ENCODE assay signal across 11 mouse cellular contexts in the genomic region with DNA sequence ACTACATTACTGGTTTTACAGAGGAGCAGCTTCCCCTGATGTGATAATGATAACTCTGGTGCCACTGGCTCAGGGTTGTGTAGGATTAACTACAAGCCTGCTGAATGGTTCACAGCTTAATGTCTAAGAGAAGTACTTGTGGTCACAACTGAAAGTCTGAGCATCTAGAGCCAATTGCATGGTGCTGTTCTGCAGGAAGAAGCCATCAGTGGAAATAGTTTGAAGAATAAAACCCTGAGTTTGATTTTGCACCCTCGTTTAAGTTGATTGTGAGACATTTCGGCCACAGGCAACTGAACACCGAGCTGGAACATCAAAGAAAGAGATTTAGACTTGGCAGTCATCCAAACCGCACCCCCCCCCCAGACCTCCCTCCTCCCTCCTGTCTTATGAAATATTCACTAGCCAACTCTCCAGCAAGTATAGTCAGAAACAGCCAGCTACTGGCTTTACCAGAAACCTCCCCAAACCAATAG. TPM values are rescaled to one million over a fixed set of nuclear protein-coding genes. Genes with fewer than 3 reads are reported as not detected.
DNase-seq lines count a peak whose midpoint lies in the region; ATAC-seq and TF ChIP-seq lines count a peak whose summit lies in the region.
"Had no signal": no experiment of that assay in that cellular context is flagged by ENCODE, and none has a peak within 500 bp of the region (broad histone marks: within the 10 kb centered on the region; RNA-seq: fewer than 3 reads in every experiment).

No protein-coding gene starts in this region.

- 0 out of 2 replicates have a peak, but pooled peaks cover 2% of the 10 kb centered on the region for H3K4me1 ChIP-seq in forebrain, embryonic 11.5 days (replicated peaks; ENCODE audit: control insufficient read depth, insufficient read depth, low read length)
- peaks cover 21% of the 10 kb centered on the region for H3K4me1 ChIP-seq in forebrain, embryonic 10.5 days
- H3K4me1 ChIP-seq in thymus, adult 2 months (replicated peaks; ENCODE audit: control insufficient read depth, insufficient read depth, low read length): peaks cover 29% of the 10 kb centered on the region
- no peaks in the 10 kb centered on the region for H3K4me1 ChIP-seq in hindbrain, postnatal 0 days (ENCODE audit: insufficient read depth, low read length)

- H3K27ac ChIP-seq in forebrain, embryonic 11.5 days (ENCODE audit: low read depth, low read length): no peak overlapping the region
- no peak overlapping the region for H3K27ac ChIP-seq in forebrain, embryonic 10.5 days
- H3K27ac ChIP-seq in thymus, adult 2 months (ENCODE audit: control insufficient read depth, insufficient read depth, low read length): peak overlapping the region; percentile 36
- H3K27ac ChIP-seq in hindbrain, postnatal 0 days: no peak overlapping the region

- no peak for TF ChIP-seq CTCF in thymus, adult 2 months (IDR thresholded peaks at IDR 0.05; ENCODE audit: borderline replicate concordance, control insufficient read depth, extremely low read depth, insufficient read depth, low read length, poor library complexity)
- no peak for TF ChIP-seq CTCF in hindbrain, postnatal 0 days (IDR thresholded peaks at IDR 0.05; ENCODE audit: low read depth)

- DNase-seq in forebrain, embryonic 11.5 days (ENCODE audit: low spot score): peak; percentile 75
- DNase-seq in forebrain, embryonic 10.5 days (ENCODE audit: extremely low spot score, low spot score): no peak
- DNase-seq in thymus, adult 2 months: no peak
- no peak for DNase-seq in thymus, adult 18-20 months
- peak; percentile 17 for DNase-seq in hindbrain, postnatal 0 days (ENCODE audit: low spot score)
- DNase-seq in retina, postnatal 1 day: peak; percentile 73
- DNase-seq in spleen, postnatal 14 days (ENCODE audit: low spot score in 2 of 2): no peak
- no peak for DNase-seq in layer of hippocampus, postnatal 10 days (ENCODE audit: low spot score in 2 of 2)
- DNase-seq: gastrocnemius, postnatal 36 days had no signal

- H3K36me3 ChIP-seq in forebrain, embryonic 11.5 days (ENCODE audit: control insufficient read depth, insufficient read depth, low read length): no peaks in the 10 kb centered on the region
- H3K36me3 ChIP-seq in forebrain, embryonic 10.5 days (replicated peaks): no peaks in the 10 kb centered on the region
- H3K36me3 ChIP-seq in thymus, adult 2 months (ENCODE audit: control insufficient read depth, insufficient read depth, low read length): peaks cover 11% of the 10 kb centered on the region; the same call in 1 of the 2 replicates
- no peaks in the 10 kb centered on the region for H3K36me3 ChIP-seq in hindbrain, postnatal 0 days (ENCODE audit: insufficient read depth, low read length)

- no peak overlapping the region for H3K4me2 ChIP-seq in forebrain, embryonic 11.5 days (ENCODE audit: low read depth, low read length, severe bottlenecking)
- no peak overlapping the region for H3K4me2 ChIP-seq in hindbrain, postnatal 0 days (ENCODE audit: low read depth, low read length)

- no peak for TF ChIP-seq POLR2A in thymus, adult 2 months (IDR thresholded peaks at IDR 0.05; ENCODE audit: control insufficient read depth, extremely low read depth, insufficient read depth, low read length, poor library complexity)

- no peak overlapping the region for H3K9ac ChIP-seq in forebrain, embryonic 11.5 days (ENCODE audit: low read length)
- no peak overlapping the region for H3K9ac ChIP-seq in hindbrain, postnatal 0 days (replicated peaks; ENCODE audit: low read length)

- 44% methylated on average over 4 of the region's 4 CpGs for WGBS in forebrain, embryonic 11.5 days
- 61% methylated on average over 4 of the region's 4 CpGs for WGBS in forebrain, embryonic 10.5 days
- whole genome bisulfite sequencing in thymus, adult 2 months: 0% methylated on average over 4 of the region's 4 CpGs
- WGBS in hindbrain, postnatal 0 days: 18% methylated on average over 4 of the region's 4 CpGs

- H3K9me3 ChIP-seq in forebrain, embryonic 11.5 days (ENCODE audit: control insufficient read depth, low read length): no peaks in the 10 kb centered on the region
- no peaks in the 10 kb centered on the region for H3K9me3 ChIP-seq in forebrain, embryonic 10.5 days
- H3K9me3 ChIP-seq in hindbrain, postnatal 0 days (ENCODE audit: low read length): no peaks in the 10 kb centered on the region

- no peak overlapping the region for H3K4me3 ChIP-seq in forebrain, embryonic 11.5 days (ENCODE audit: low read depth, low read length)
- H3K4me3 ChIP-seq in forebrain, embryonic 10.5 days: no peak overlapping the region
- H3K4me3 ChIP-seq in thymus, adult 2 months (ENCODE audit: control insufficient read depth, insufficient read depth, low read length): no peak overlapping the region
- no peak overlapping the region for H3K4me3 ChIP-seq in hindbrain, postnatal 0 days (ENCODE audit: low read length)

- ATAC-seq in forebrain, embryonic 11.5 days (replicated peaks; ENCODE audit: low FRiP score): no peak; the same call in 1 of the 2 replicates
- no peak for ATAC-seq in hindbrain, postnatal 0 days

- H3K27me3 ChIP-seq in forebrain, embryonic 11.5 days (ENCODE audit: control insufficient read depth, insufficient read depth, low read length): no peaks in the 10 kb centered on the region
- H3K27me3 ChIP-seq in forebrain, embryonic 10.5 days (ENCODE audit: poor library complexity, severe bottlenecking): no peaks in the 10 kb centered on the region
- H3K27me3 ChIP-seq in thymus, adult 2 months (ENCODE audit: control insufficient read depth, insufficient read depth, low read length): no peaks in the 10 kb centered on the region
- H3K27me3 ChIP-seq in hindbrain, postnatal 0 days (ENCODE audit: insufficient read depth, low read length): no peaks in the 10 kb centered on the region
- H3K27me3 ChIP-seq: CH12.LX had no signal

RNA-seq across cellular contexts. Expression of gene Insl5, which starts 19.7 kb away (rescaled TPM):
- polyA plus RNA-seq in forebrain, embryonic 11.5 days (2014; fragmentation: Nextera tagmentation; extraction: Ambion mirVana): not detected in 2 replicates
- not detected in 2 replicates for polyA plus RNA-seq in forebrain, embryonic 10.5 days (2016; fragmentation: Nextera tagmentation; extraction: Ambion mirVana)
- polyA plus RNA-seq in thymus, adult 2 months (2012; rRNA removed): 15.7 and 19.4 TPM in 2 replicates
- total RNA-seq in hindbrain, postnatal 0 days (2014; rRNA removed): not detected in 2 replicates
- polyA plus RNA-seq in hindbrain, postnatal 0 days (2015; fragmentation: Nextera tagmentation; extraction: Ambion mirVana): not detected in 2 replicates
- not detected for total RNA-seq in layer of hippocampus, postnatal 10 days (2021)
- total RNA-seq: CH12.LX; gastrocnemius, postnatal 36 days had no signal
- polyA plus RNA-seq: stomach, embryonic 16.5 days had no signal

RNA-seq across cellular contexts. Expression of gene Tctex1d1, which starts 28.6 kb away (rescaled TPM):
- 0.60 TPM in 1 of 2 replicates, not detected in the other for polyA plus RNA-seq in forebrain, embryonic 11.5 days (2014; fragmentation: Nextera tagmentation; extraction: Ambion mirVana)
- polyA plus RNA-seq in forebrain, embryonic 10.5 days (2016; fragmentation: Nextera tagmentation; extraction: Ambion mirVana): 0.31 and 0.36 TPM in 2 replicates
- polyA plus RNA-seq in thymus, adult 2 months (2012; rRNA removed): 18.1 and 20.0 TPM in 2 replicates
- total RNA-seq in hindbrain, postnatal 0 days (2014; rRNA removed): 0.73 and 5.5 TPM in 2 replicates
- polyA plus RNA-seq in hindbrain, postnatal 0 days (2015; fragmentation: Nextera tagmentation; extraction: Ambion mirVana): 2.0 and 2.5 TPM in 2 replicates
- 1 to 10 TPM; 1.1 to 1.3 TPM for total RNA-seq in layer of hippocampus, postnatal 10 days (2021)
- total RNA-seq: CH12.LX had no signal

Comparison
In these comparisons a context has a peak if more than half of its experiments do, and no peak if none do; other contexts are left out.
1. DNase-seq: peak in forebrain, embryonic 11.5 days (single experiment), hindbrain, postnatal 0 days (single experiment) and retina, postnatal 1 day (single experiment); none in forebrain, embryonic 10.5 days (single experiment), thymus, adult 2 months (single experiment), thymus, adult 18-20 months (0 of 2), spleen, postnatal 14 days (0 of 2) and layer of hippocampus, postnatal 10 days (0 of 2).
2. RNA of gene Insl5, which starts 19.7 kb away (polyA plus RNA-seq): 15.7 to 19.4 TPM in thymus, adult 2 months; not detected in forebrain, embryonic 10.5 days, not detected in forebrain, embryonic 11.5 days and not detected in hindbrain, postnatal 0 days; every median in the first group is over 10 times any median in the second.